15 mouse cellular contexts compared by ENCODE assay signal in the genomic region with DNA sequence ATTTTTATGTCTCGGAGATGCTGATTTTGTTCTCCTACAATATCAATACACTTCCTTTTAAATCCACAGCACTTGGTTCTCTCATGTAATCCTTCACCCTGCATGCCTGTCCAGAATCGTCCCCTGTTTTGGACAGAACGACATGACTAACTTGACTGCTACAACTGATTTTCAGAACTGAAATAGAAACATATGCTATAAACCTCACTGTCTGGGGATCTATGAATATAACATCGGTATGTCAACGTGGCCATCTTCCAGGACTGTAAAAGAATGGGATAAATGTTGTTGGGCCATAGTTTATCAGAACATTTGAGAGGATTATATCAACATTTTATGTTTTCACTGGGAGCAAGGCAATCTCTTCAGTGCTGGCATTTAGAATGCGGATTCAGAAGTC.
"Had no signal": no experiment of that assay in that cellular context is flagged by ENCODE, and none has a peak within 500 bp of the region (broad histone marks: within the 10 kb centered on the region; RNA-seq: fewer than 3 reads in every experiment).

No protein-coding gene starts in this region.

- H3K27ac ChIP-seq: neural tube, embryonic 15.5 days; stomach, embryonic 15.5 days; stomach, postnatal 0 days had no signal

- H3K4me3 ChIP-seq: neural tube, embryonic 15.5 days; stomach, embryonic 15.5 days had no signal

- DNase-seq: retina, postnatal 1 day; right cerebral cortex, adult 18-20 months; right cerebral cortex, postnatal 14 days; right cerebral cortex, postnatal 25 days; right cerebral cortex, postnatal 4 days; spleen, adult 18-20 months; thymus, adult 18-20 months; thymus, adult 2 months; thymus, postnatal 14 days; thymus, postnatal 25 days; thymus, postnatal 36 days; thymus, postnatal 4 days had no signal

- H3K9ac ChIP-seq: neural tube, embryonic 15.5 days; stomach, embryonic 15.5 days had no signal

- H3K9me3 ChIP-seq: neural tube, embryonic 15.5 days; stomach, embryonic 15.5 days had no signal

- H3K4me2 ChIP-seq: neural tube, embryonic 15.5 days; stomach, embryonic 15.5 days had no signal

- H3K27me3 ChIP-seq: neural tube, embryonic 15.5 days; stomach, embryonic 15.5 days had no signal

- H3K36me3 ChIP-seq: neural tube, embryonic 15.5 days; stomach, embryonic 15.5 days had no signal

- H3K4me1 ChIP-seq: neural tube, embryonic 15.5 days; stomach, embryonic 15.5 days had no signal
